Mouse (Mus musculus): ENCODE data around the gene Olfr453.

The Olfr453 gene

GRCm38 (mm10) chr6:42739071-42739470 lies at the start of gene Olfr453:
Gene Olfr453 (plus strand): TSS chr6:42739371.
- no peak for DNase-seq (ENCODE audit: low spot score)

- no peak for DNase-seq (ENCODE audit: low spot score)
These were observed 49.4 kb upstream of the Olfr453 start for GRCm38 (mm10) chr6:42689761-42690160.

- peak; percentile 77 for DNase-seq (ENCODE audit: low spot score)
These were observed 47.0 kb upstream of the Olfr453 start for GRCm38 (mm10) chr6:42692154-42692516.

- peak; percentile 87 for DNase-seq (ENCODE audit: low spot score)
These were observed 46.5 kb upstream of the Olfr453 start for GRCm38 (mm10) chr6:42692517-42693190.

GRCm38 (mm10) chr6:42709291-42710211 lies 29.6 kb upstream of the Olfr453 start, which contains the start of gene Tcaf1:
Gene Tcaf1 (minus strand): TSS chr6:42710088.
- DNase-seq (ENCODE audit: low spot score) = peak; percentile 91

- DNase-seq (ENCODE audit: low spot score) = no peak
These were observed 24.5 kb upstream of the Olfr453 start for GRCm38 (mm10) chr6:42714668-42715067.

GRCm38 (mm10) chr6:42717973-42718372 lies 21.2 kb upstream of the Olfr453 start:
- DNase-seq (ENCODE audit: low spot score) = no peak

GRCm38 (mm10) chr6:42742303-42742702 lies 3.1 kb downstream of the Olfr453 start:
- DNase-seq (ENCODE audit: low spot score) = no peak

- no peak for DNase-seq (ENCODE audit: low spot score)
These were observed 8.7 kb downstream of the Olfr453 start for GRCm38 (mm10) chr6:42747846-42748245.

GRCm38 (mm10) chr6:42756104-42756503 lies 16.9 kb downstream of the Olfr453 start, which contains the start of gene Olfr38:
Gene Olfr38 (plus strand): TSS chr6:42756404.
- DNase-seq (ENCODE audit: low spot score) = no peak

- DNase-seq (ENCODE audit: low spot score) = no peak
These were observed 37.9 kb downstream of the Olfr453 start for GRCm38 (mm10) chr6:42777066-42777465.

GRCm38 (mm10) chr6:42784793-42785192 lies 45.6 kb downstream of the Olfr453 start, which contains the start of gene Olfr452:
Gene Olfr452 (plus strand): TSS chr6:42785093.
- DNase-seq (ENCODE audit: low spot score) = no peak

GRCm38 (mm10) chr6:42790247-42790948 lies 51.2 kb downstream of the Olfr453 start:
- no peak for DNase-seq (ENCODE audit: low spot score)

- DNase-seq (ENCODE audit: low spot score) = no peak
These were observed 51.9 kb downstream of the Olfr453 start for GRCm38 (mm10) chr6:42790949-42791556.

- DNase-seq (ENCODE audit: low spot score) = no peak
These were observed 55.8 kb downstream of the Olfr453 start for GRCm38 (mm10) chr6:42794982-42795381.
